Mouse (Mus musculus): ENCODE results near the gene Foxo6.

- TF ChIP-seq CTCF (IDR thresholded peaks at IDR 0.05; ENCODE audit: low read depth, low read length) = no peak
- TF ChIP-seq POLR2A (IDR thresholded peaks at IDR 0.05; ENCODE audit: insufficient read depth, low read length) = no peak
- no peak for TF ChIP-seq EP300 (IDR thresholded peaks at IDR 0.05; ENCODE audit: insufficient read depth, low read depth, low read length)
Observed at GRCm38 (mm10) chr4:120241106-120241505, 46.0 kb downstream of the Foxo6 start.
